Mouse (Mus musculus) midbrain, postnatal 0 days (tissue): ENCODE measurements around the gene Gal3st4. TPM values are rescaled to one million over a fixed set of nuclear protein-coding genes. Genes with fewer than 3 reads are reported as not detected.

Experiments used
- ATAC-seq: fragments of 200-750 bp; cut with Nextera tagmentation; 2 replicates; pipeline ENCODE4 v1.8.0; 2017; ENCODE audit warnings: moderate number of reproducible peaks, mild to moderate bottlenecking, moderate TSS enrichment, moderate library complexity; ENCODE audit not compliant: low FRiP score
- DNase-seq: peaks from one replicate; pipeline ENCODE4 v3.0.0-alpha.2; 2015; ENCODE audit warnings: low spot score
- H3K27ac ChIP-seq: fragments of 300-500 bp; sonication (generic); 2 replicates; pipeline ENCODE4 v1.5.1; 2014; ENCODE audit warnings: low read depth, mild to moderate bottlenecking, low read length, mixed read lengths
- H3K27me3 ChIP-seq: fragments of 300-500 bp; sonication (generic); 2 replicates; pipeline ENCODE4 v1.6.1; 2014; ENCODE audit warnings: low read length, control low read depth, mixed read lengths; ENCODE audit not compliant: insufficient read depth
- H3K36me3 ChIP-seq: fragments of 300-500 bp; sonication (generic); 2 replicates; pipeline ENCODE4 v1.6.1; 2014; ENCODE audit warnings: low read length, control low read depth, mixed read lengths; ENCODE audit not compliant: insufficient read depth
- H3K4me1 ChIP-seq: fragments of 300-500 bp; sonication (generic); 2 replicates; pipeline ENCODE4 v1.6.1; 2014; ENCODE audit warnings: mild to moderate bottlenecking, control low read depth, antibody characterized with exemption, low read length, mixed read lengths; ENCODE audit not compliant: insufficient read depth
- H3K4me2 ChIP-seq: fragments of 300-500 bp; sonication (generic); 2 replicates; pipeline ENCODE4 v1.6.1; 2014; ENCODE audit warnings: low read depth, mild to moderate bottlenecking, low read length, mixed read lengths; ENCODE audit not compliant: poor library complexity, severe bottlenecking
- H3K4me3 ChIP-seq: fragments of 300-500 bp; sonication (generic); 2 replicates; pipeline ENCODE4 v1.5.1; 2014; ENCODE audit warnings: low read depth, mild to moderate bottlenecking, low read length, moderate library complexity
- H3K9ac ChIP-seq: fragments of 300-500 bp; sonication (generic); replicated peaks from 2 replicates; pipeline ENCODE4 v1.6.1; 2014; ENCODE audit warnings: mild to moderate bottlenecking, low read length, moderate library complexity, mixed read lengths; ENCODE audit not compliant: poor library complexity, severe bottlenecking
- H3K9me3 ChIP-seq: fragments of 300-500 bp; sonication (generic); 2 replicates; pipeline ENCODE4 v1.6.1; 2016; ENCODE audit warnings: low read length, control low read depth
- CTCF ChIP-seq: IDR thresholded peaks from 2 replicates; pipeline ENCODE4 v1.5.1; 2016; ENCODE audit warnings: antibody characterized with exemption, mild to moderate bottlenecking
- WGBS: fragments of 180-500 bp; shearing (Covaris S2); extraction: QIAGEN DNeasy Blood & Tissue Kit; methylation state at CpG from one replicate; pipeline ENCODE4 v1.1.7; 2014; 5-methylcytosine and 5-hydroxymethylcytosine counted together
- polyA plus RNA-seq: library from polyadenylated mRNA; unstranded; fragments of >200 nt; fragmentation: Nextera tagmentation; extraction: Ambion mirVana; gene quantifications from 2 replicates; pipeline ENCODE4 v1.2.1, GENCODE M21; 2015
- total RNA-seq: library from RNA; depleted of rRNA; stranded (reverse); fragments of >200 nt; gene quantifications from 2 replicates; pipeline ENCODE4 v1.2.3, GENCODE M21; 2014

Gal3st4 gene
- total and polyA plus RNA-seq, 2 experiments from 2014 or later: 0.71 to 1.7 TPM

DNA sequence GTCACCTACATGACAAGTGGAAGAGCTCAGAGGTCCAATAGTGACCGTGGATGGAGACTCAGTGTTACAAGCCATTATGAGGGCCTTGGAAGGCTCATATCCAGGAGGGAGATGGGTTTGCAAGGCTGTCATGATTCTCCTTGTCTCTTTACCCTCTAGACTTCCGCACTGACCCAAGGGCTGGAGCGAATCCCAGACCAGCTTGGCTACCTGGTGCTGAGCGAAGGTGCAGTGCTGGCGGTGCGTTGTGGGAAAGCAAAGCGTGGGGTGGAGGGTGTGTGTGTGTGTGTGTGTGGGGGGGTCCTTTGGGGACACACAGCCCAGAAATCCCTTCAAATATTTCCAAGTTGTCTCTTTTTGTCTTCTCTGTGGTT lies 16.6 kb downstream of the Gal3st4 start:
- Histone ChIP-seq H3K9ac (peak overlapping the region; percentile 79), H3K4me2 (peak overlapping the region; percentile 89), H3K27ac (peak overlapping the region; percentile 85), H3K27me3 (no peaks in the 10 kb centered on the region), H3K4me1 (0 out of 2 replicates have a peak, but pooled peaks cover 2% of the 10 kb centered on the region), H3K9me3 (no peaks in the 10 kb centered on the region), H3K4me3 (peak overlapping the region; percentile 66), H3K36me3 (peaks cover 26% of the 10 kb centered on the region)
- WGBS: 21% methylated on average over 7 of the region's 7 CpGs
- TF ChIP-seq CTCF: no peak
- DNase-seq: no peak
- ATAC-seq: peak; percentile 8; the same call in 1 of the 2 replicates

DNA sequence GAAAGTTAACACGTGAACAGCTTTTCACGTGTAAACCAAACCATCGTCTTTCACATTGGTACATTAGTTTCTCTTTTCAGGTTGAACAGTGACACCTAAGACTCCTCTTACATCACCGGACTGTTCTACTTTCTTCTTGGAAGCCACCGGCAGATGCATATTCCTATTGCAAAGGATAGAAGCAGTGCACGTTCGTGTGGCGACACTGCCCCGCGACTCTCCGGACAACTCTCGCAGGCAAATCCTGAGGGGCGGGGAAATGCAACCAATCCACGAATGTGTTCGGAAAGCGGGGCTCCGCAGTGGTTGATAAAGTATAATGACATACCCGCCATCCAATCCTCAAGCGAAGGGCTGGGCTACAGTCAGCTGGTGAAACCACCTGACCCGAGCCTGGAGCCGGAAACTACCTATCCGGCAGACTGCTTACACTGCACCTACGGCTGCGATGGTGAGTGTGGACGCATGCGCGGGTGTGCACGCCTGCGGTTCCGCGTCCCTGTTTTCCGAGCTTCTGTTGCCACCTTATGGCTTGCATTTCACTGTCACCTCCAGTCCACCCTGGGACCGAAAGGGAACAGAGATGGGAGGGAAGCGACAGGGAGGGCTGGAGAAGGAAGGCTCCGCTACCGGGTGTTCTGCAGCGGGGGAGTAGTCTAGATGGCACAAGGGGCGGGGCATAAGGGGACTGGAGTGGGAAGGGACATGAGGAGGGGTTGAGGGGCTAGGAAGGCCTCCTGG lies 17.1 kb downstream of the Gal3st4 start, which contains the start of gene Lamtor4:
Lamtor4 (plus strand) TSS at position 130 of the 741 bp plus-strand sequence.
- H3K9me3 ChIP-seq: no peaks in the 10 kb centered on the region
- peak; percentile 98 for DNase-seq
- H3K27ac ChIP-seq: peak within 1 kb of the TSS; percentile 85
- H3K4me1 ChIP-seq: 0 out of 2 replicates have a peak, but pooled peaks cover 2% of the 10 kb centered on the region
- H3K27me3 ChIP-seq: no peaks in the 10 kb centered on the region
- TF ChIP-seq CTCF: peak; percentile 59
- peak within 1 kb of the TSS; percentile 79 for H3K9ac ChIP-seq
- ATAC-seq: peak; percentile 100
- under 1% methylated on average over 38 of the region's 38 CpGs for WGBS
- H3K4me3 ChIP-seq: peak within 1 kb of the TSS; percentile 66
- H3K4me2 ChIP-seq: peak within 1 kb of the TSS; percentile 89
- peaks cover 22% of the 10 kb centered on the region for H3K36me3 ChIP-seq

DNA sequence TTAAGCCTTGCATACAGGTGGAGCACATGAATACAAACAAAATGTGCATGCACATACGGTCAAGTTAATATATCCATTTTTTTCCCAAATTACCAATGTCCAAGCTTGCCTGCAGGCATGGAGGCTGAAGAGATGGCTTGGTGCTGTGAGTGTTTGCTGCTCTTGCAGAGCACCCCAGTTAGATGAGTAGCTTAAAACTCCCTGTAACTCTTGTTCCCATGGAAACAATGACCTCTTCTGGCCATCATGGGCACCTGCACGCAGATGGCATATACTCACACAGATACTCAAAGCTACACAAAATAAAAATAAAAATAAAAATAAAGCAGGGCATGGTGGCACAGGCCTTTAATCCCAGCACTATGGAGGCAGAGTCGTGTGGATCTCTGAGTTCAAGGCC lies 19.6 kb downstream of the Gal3st4 start:
- DNase-seq (no peak), ATAC-seq (no peak)
- Histone ChIP-seq H3K27ac (no peak overlapping the region), H3K4me1 (0 out of 2 replicates have a peak, but pooled peaks cover 2% of the 10 kb centered on the region), H3K9ac (no peak overlapping the region), H3K4me2 (no peak overlapping the region), H3K27me3 (no peaks in the 10 kb centered on the region), H3K9me3 (no peaks in the 10 kb centered on the region), H3K36me3 (0 out of 2 replicates have a peak, but pooled peaks cover 3% of the 10 kb centered on the region), H3K4me3 (no peak overlapping the region)
- 0 out of 2 replicates have a peak, but pooled peaks have one; percentile 9 for TF ChIP-seq CTCF
- WGBS: 92% methylated on average over 3 of the region's 3 CpGs

DNA sequence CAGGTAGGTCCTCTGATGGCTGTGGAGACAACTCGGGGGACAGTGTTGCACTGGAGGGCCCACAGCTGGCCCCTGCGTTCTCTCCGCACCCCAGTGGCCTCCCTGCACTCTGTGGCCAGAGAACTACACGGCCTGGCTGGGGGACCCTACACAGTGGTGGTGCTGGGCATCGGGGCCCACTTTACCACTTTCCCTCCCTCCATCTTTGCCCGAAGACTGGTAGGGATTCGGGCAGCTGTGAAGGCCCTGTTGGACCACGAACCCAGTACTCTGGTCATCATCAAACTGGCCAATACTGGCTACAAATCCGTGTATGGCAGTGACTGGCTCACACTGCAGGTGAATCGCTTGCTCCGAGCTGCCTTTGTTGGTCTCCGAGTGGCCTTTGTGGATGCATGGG lies 21.5 kb downstream of the Gal3st4 start:
- no peak for ATAC-seq
- 84% methylated on average over 12 of the region's 12 CpGs for WGBS
- no peak for TF ChIP-seq CTCF

DNA sequence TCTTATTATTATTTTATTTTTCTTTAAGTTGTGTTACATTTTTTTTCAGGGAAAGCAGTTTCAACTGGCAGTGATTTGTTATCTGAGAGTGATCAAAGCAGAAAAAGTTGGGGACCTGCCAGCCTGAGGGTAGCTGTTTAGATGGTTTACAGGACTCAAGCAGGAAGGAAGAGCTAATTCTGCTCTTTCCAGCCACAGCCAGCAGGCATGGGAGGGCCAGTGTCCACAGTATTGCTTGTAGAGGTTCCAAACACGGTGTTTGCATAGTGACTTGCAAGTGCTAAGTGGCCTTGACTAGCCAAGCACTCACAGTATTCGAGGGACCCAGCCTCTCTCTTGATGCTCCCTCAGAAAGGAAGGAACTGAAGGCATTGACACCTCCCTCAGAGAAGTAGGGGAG lies 31.1 kb downstream of the Gal3st4 start:
- no peak overlapping the region for H3K27ac ChIP-seq
- no peaks in the 10 kb centered on the region for H3K9me3 ChIP-seq
- no peaks in the 10 kb centered on the region for H3K4me1 ChIP-seq
- no peak overlapping the region for H3K4me2 ChIP-seq
- H3K27me3 ChIP-seq: no peaks in the 10 kb centered on the region
- 41% methylated on average over 2 of the region's 2 CpGs for WGBS
- DNase-seq (no peak), ATAC-seq (no peak)
- TF ChIP-seq CTCF: no peak
- H3K36me3 ChIP-seq: no peaks in the 10 kb centered on the region
- H3K9ac ChIP-seq: no peak overlapping the region
- no peak overlapping the region for H3K4me3 ChIP-seq

More for the DNA sequence above, 21.5 kb downstream of the Gal3st4 start:
- H3K9ac ChIP-seq: no peak overlapping the region
- no peaks in the 10 kb centered on the region for H3K9me3 ChIP-seq
- H3K4me1 ChIP-seq: no peaks in the 10 kb centered on the region
- no peak overlapping the region for H3K27ac ChIP-seq
- H3K4me2 ChIP-seq: no peak overlapping the region
- DNase-seq: no peak
- no peaks in the 10 kb centered on the region for H3K27me3 ChIP-seq
- no peak overlapping the region for H3K4me3 ChIP-seq
- no peaks in the 10 kb centered on the region for H3K36me3 ChIP-seq

DNA sequence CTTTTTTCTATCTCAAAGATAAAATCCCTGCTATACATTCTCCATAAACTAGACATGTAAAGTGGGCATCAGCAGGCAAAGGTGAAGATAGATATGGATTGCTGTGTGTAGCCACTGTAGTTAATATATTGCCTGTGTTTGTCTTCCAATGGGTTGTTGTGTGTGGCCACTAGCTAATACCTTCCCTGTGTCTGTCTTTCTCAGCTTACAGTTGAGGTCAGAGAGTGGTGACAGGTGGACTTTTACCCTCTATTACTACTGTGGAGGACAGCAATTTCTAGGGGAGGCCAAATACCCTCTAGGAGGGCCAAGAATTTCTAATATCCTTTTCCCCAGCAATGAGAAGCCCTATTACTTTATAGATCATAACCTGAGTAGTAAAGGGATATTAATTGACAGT lies 38.4 kb downstream of the Gal3st4 start:
- Histone ChIP-seq H3K9ac (no peak overlapping the region), H3K27ac (no peak overlapping the region), H3K36me3 (no peaks in the 10 kb centered on the region), H3K4me1 (no peaks in the 10 kb centered on the region), H3K4me3 (no peak overlapping the region), H3K27me3 (no peaks in the 10 kb centered on the region), H3K4me2 (no peak overlapping the region), H3K9me3 (no peaks in the 10 kb centered on the region)
- ATAC-seq: no peak
- DNase-seq: no peak
- no peak for TF ChIP-seq CTCF
